Mouse (Mus musculus): ENCODE data around the gene Cby3. TPM values are rescaled to one million over a fixed set of nuclear protein-coding genes. Genes with fewer than 3 reads are reported as not detected.
A peak's percentile ranks its signal among the peaks of the same experiment; 100 is the strongest.
"Not testable (repeated sequence)": the region's sequence is repeated elsewhere in the genome, so short reads cannot be mapped to it uniquely, and the experiment has no call there.

The Cby3 gene
- polyA plus RNA-seq (2015; fragmentation: Nextera tagmentation; extraction: Ambion mirVana): 0.24 and 0.25 TPM in 2 replicates

- no peaks in the 10 kb centered on the region for H3K9me3 ChIP-seq (replicated peaks)
- H3K4me3 ChIP-seq (replicated peaks): no peak within 1 kb of the TSS
- peaks cover 4% of the 10 kb centered on the region; the same call in 1 of the 2 replicates for H3K27me3 ChIP-seq
- no peak for ATAC-seq (ENCODE audit: insufficient number of reproducible peaks, low FRiP score, low TSS enrichment, low read depth)
- no peaks in the 10 kb centered on the region for H3K36me3 ChIP-seq
- no peak within 1 kb of the TSS for H3K9ac ChIP-seq
- H3K4me2 ChIP-seq (replicated peaks): no peak within 1 kb of the TSS
- H3K4me1 ChIP-seq: no peaks in the 10 kb centered on the region
- no peak within 1 kb of the TSS for H3K27ac ChIP-seq (replicated peaks)
Measured at GRCm38 (mm10) chr11:50354162-50354561, at the start of gene Cby3. Gene Cby3, plus strand, starts transcription at chr11:50354462.

GRCm38 (mm10) chr11:50312803-50313202, 41.5 kb upstream of the Cby3 start:
- Histone ChIP-seq H3K9ac (no peak overlapping the region), H3K4me2 (replicated peaks) (no peak overlapping the region), H3K27me3 (no peaks in the 10 kb centered on the region), H3K27ac (replicated peaks) (no peak overlapping the region), H3K9me3 (replicated peaks) (no peaks in the 10 kb centered on the region), H3K4me1 (no peaks in the 10 kb centered on the region), H3K36me3 (peaks cover 23% of the 10 kb centered on the region), H3K4me3 (replicated peaks) (no peak overlapping the region)
- ATAC-seq (ENCODE audit: insufficient number of reproducible peaks, low FRiP score, low TSS enrichment, low read depth): no peak
- WGBS: 71% methylated on average over 2 of the region's 2 CpGs

GRCm38 (mm10) chr11:50319343-50319742, 34.9 kb upstream of the Cby3 start:
- H3K4me3 ChIP-seq (replicated peaks); H3K27me3 ChIP-seq; H3K9ac ChIP-seq; H3K9me3 ChIP-seq (replicated peaks); H3K36me3 ChIP-seq; H3K4me2 ChIP-seq (replicated peaks); H3K27ac ChIP-seq (replicated peaks); ATAC-seq (ENCODE audit: insufficient number of reproducible peaks, low FRiP score, low TSS enrichment, low read depth); H3K4me1 ChIP-seq: not testable (repeated sequence)
- 83% methylated on average over 4 of the region's 4 CpGs for WGBS

- H3K36me3 ChIP-seq: 0 out of 2 replicates have a peak, but pooled peaks cover 3% of the 10 kb centered on the region
- H3K4me1 ChIP-seq: peaks cover 12% of the 10 kb centered on the region
- H3K9me3 ChIP-seq (replicated peaks): no peaks in the 10 kb centered on the region
- H3K4me2 ChIP-seq (replicated peaks): no peak overlapping the region
- no peak overlapping the region for H3K4me3 ChIP-seq (replicated peaks)
- 90% methylated on average over 6 of the region's 6 CpGs for WGBS
- H3K27me3 ChIP-seq: no peaks in the 10 kb centered on the region
- H3K9ac ChIP-seq: no peak overlapping the region
- no peak overlapping the region for H3K27ac ChIP-seq (replicated peaks)
- ATAC-seq (ENCODE audit: insufficient number of reproducible peaks, low FRiP score, low TSS enrichment, low read depth): no peak
Measured at GRCm38 (mm10) chr11:50321239-50321638, 33.0 kb upstream of the Cby3 start.

- ATAC-seq (ENCODE audit: insufficient number of reproducible peaks, low FRiP score, low TSS enrichment, low read depth): no peak
- Histone ChIP-seq H3K27ac (replicated peaks) (no peak overlapping the region), H3K27me3 (no peaks in the 10 kb centered on the region), H3K4me3 (replicated peaks) (no peak overlapping the region), H3K4me2 (replicated peaks) (no peak overlapping the region), H3K9ac (no peak overlapping the region), H3K36me3 (0 out of 2 replicates have a peak, but pooled peaks cover 3% of the 10 kb centered on the region), H3K4me1 (peaks cover 15% of the 10 kb centered on the region), H3K9me3 (replicated peaks) (no peaks in the 10 kb centered on the region)
Measured at GRCm38 (mm10) chr11:50322345-50322744, 31.9 kb upstream of the Cby3 start.

- Histone ChIP-seq H3K4me1 (peaks cover 15% of the 10 kb centered on the region), H3K4me3 (replicated peaks) (peak overlapping the region; percentile 96), H3K4me2 (replicated peaks) (peak overlapping the region; percentile 58), H3K27me3 (no peaks in the 10 kb centered on the region), H3K27ac (replicated peaks) (no peak overlapping the region), H3K36me3 (0 out of 2 replicates have a peak, but pooled peaks cover 3% of the 10 kb centered on the region), H3K9ac (no peak overlapping the region), H3K9me3 (replicated peaks) (no peaks in the 10 kb centered on the region)
- ATAC-seq (ENCODE audit: insufficient number of reproducible peaks, low FRiP score, low TSS enrichment, low read depth): no peak
- WGBS: 39% methylated on average over 1 of the region's 1 CpGs
Measured at GRCm38 (mm10) chr11:50323843-50324242, 30.4 kb upstream of the Cby3 start.

- ATAC-seq (ENCODE audit: insufficient number of reproducible peaks, low FRiP score, low TSS enrichment, low read depth): peak; percentile 77
- H3K27me3 ChIP-seq: no peaks in the 10 kb centered on the region
- peak overlapping the region; percentile 92 for H3K27ac ChIP-seq (replicated peaks)
- H3K4me1 ChIP-seq: peaks cover 15% of the 10 kb centered on the region
- peak overlapping the region; percentile 96 for H3K4me3 ChIP-seq (replicated peaks)
- 1% methylated on average over 34 of the region's 34 CpGs for WGBS
- no peaks in the 10 kb centered on the region for H3K9me3 ChIP-seq (replicated peaks)
- H3K9ac ChIP-seq: peak overlapping the region; percentile 93
- H3K36me3 ChIP-seq: no peaks in the 10 kb centered on the region
- peak overlapping the region; percentile 58 for H3K4me2 ChIP-seq (replicated peaks)
Measured at GRCm38 (mm10) chr11:50324751-50325471, 29.4 kb upstream of the Cby3 start.

GRCm38 (mm10) chr11:50325496-50326301, 28.6 kb upstream of the Cby3 start, which contains the start of gene Canx:
Gene Canx, minus strand, starts transcription at chr11:50325673.
- under 1% methylated on average over 64 of the region's 64 CpGs for WGBS
- Histone ChIP-seq H3K4me2 (replicated peaks) (peak within 1 kb of the TSS; percentile 58), H3K9me3 (replicated peaks) (no peaks in the 10 kb centered on the region), H3K9ac (peak within 1 kb of the TSS; percentile 93), H3K4me1 (peaks cover 15% of the 10 kb centered on the region), H3K36me3 (no peaks in the 10 kb centered on the region), H3K4me3 (replicated peaks) (peak within 1 kb of the TSS; percentile 96), H3K27ac (replicated peaks) (peak within 1 kb of the TSS; percentile 92), H3K27me3 (no peaks in the 10 kb centered on the region)
- peak; percentile 99 for ATAC-seq (ENCODE audit: insufficient number of reproducible peaks, low FRiP score, low TSS enrichment, low read depth)

- H3K4me2 ChIP-seq (replicated peaks): peak overlapping the region; percentile 58
- H3K27ac ChIP-seq (replicated peaks): peak overlapping the region; percentile 83
- peak overlapping the region; percentile 96 for H3K4me3 ChIP-seq (replicated peaks)
- H3K9me3 ChIP-seq (replicated peaks): no peaks in the 10 kb centered on the region
- WGBS: 4% methylated on average over 7 of the region's 7 CpGs
- peak overlapping the region; percentile 70 for H3K9ac ChIP-seq
- no peaks in the 10 kb centered on the region for H3K36me3 ChIP-seq
- no peak for ATAC-seq (ENCODE audit: insufficient number of reproducible peaks, low FRiP score, low TSS enrichment, low read depth)
- peaks cover 15% of the 10 kb centered on the region for H3K4me1 ChIP-seq
- no peaks in the 10 kb centered on the region for H3K27me3 ChIP-seq
Measured at GRCm38 (mm10) chr11:50326302-50326966, 27.8 kb upstream of the Cby3 start.

GRCm38 (mm10) chr11:50328075-50328625, 26.1 kb upstream of the Cby3 start:
- Histone ChIP-seq H3K27me3 (no peaks in the 10 kb centered on the region), H3K27ac (replicated peaks) (no peak overlapping the region), H3K4me3 (replicated peaks) (no peak overlapping the region), H3K36me3 (no peaks in the 10 kb centered on the region), H3K9ac (no peak overlapping the region), H3K4me1 (peaks cover 13% of the 10 kb centered on the region), H3K9me3 (replicated peaks) (no peaks in the 10 kb centered on the region), H3K4me2 (replicated peaks) (no peak overlapping the region)
- WGBS: 92% methylated on average over 3 of the region's 3 CpGs
- no peak for ATAC-seq (ENCODE audit: insufficient number of reproducible peaks, low FRiP score, low TSS enrichment, low read depth)

- H3K27me3 ChIP-seq: no peaks in the 10 kb centered on the region
- H3K4me3 ChIP-seq (replicated peaks): no peak overlapping the region
- H3K9me3 ChIP-seq (replicated peaks): no peaks in the 10 kb centered on the region
- no peak overlapping the region for H3K27ac ChIP-seq (replicated peaks)
- no peak overlapping the region for H3K9ac ChIP-seq
- no peaks in the 10 kb centered on the region for H3K36me3 ChIP-seq
- H3K4me1 ChIP-seq: peaks cover 6% of the 10 kb centered on the region
- no peak overlapping the region for H3K4me2 ChIP-seq (replicated peaks)
- ATAC-seq (ENCODE audit: insufficient number of reproducible peaks, low FRiP score, low TSS enrichment, low read depth): no peak
- 94% methylated on average over 1 of the region's 1 CpGs for WGBS
Measured at GRCm38 (mm10) chr11:50329378-50329777, 24.9 kb upstream of the Cby3 start.
